Mouse (Mus musculus) MEL (cell line): Measurements from ENCODE around the gene Hspa12a. TPM values are rescaled to one million over a fixed set of nuclear protein-coding genes. Genes with fewer than 3 reads are reported as not detected.

Experiments
- DNase-seq: peaks from one replicate; pipeline ENCODE4 v3.0.0; 2011; ENCODE audit warnings: low read depth, low spot score
- H3K27ac ChIP-seq: 2 replicates; pipeline ENCODE4 v1.5.1; 2012; ENCODE audit warnings: low read depth, mild to moderate bottlenecking, control low read depth, low read length, moderate library complexity; ENCODE audit not compliant: control insufficient read depth
- H3K27me3 ChIP-seq, 2 experiments: fragments of 150-350 bp in 1 of 2; sonication (generic) in 1 of 2; 2 replicates each; pipeline ENCODE4 v1.6.1; 2012; ENCODE audit warnings: low read length in 2 of 2, mild to moderate bottlenecking in 2 of 2, improper control_type of control experiment in 1 of 2, moderate library complexity in 1 of 2; ENCODE audit not compliant: insufficient read depth in 2 of 2, control insufficient read depth in 1 of 2
- H3K36me3 ChIP-seq, 2 experiments: 2 replicates each; pipeline ENCODE4 v1.6.1; 2012 to 2014; ENCODE audit warnings: low read length in 2 of 2, improper control_type of control experiment in 1 of 2, inconsistent platforms in 1 of 2, mild to moderate bottlenecking in 1 of 2; ENCODE audit not compliant: insufficient read depth in 2 of 2, control insufficient read depth in 1 of 2
- H3K4me1 ChIP-seq, 2 experiments: fragments of 150-350 bp in 1 of 2; sonication (generic) in 1 of 2; 2 replicates each; pipeline ENCODE4 v1.6.1; 2012; ENCODE audit warnings: low read length in 2 of 2, improper control_type of control experiment in 1 of 2, mild to moderate bottlenecking in 1 of 2; ENCODE audit not compliant: insufficient read depth in 2 of 2, control insufficient read depth in 1 of 2
- H3K4me3 ChIP-seq, 2 experiments: fragments of 150-350 bp in 1 of 2; sonication (generic) in 1 of 2; 2 replicates each; pipeline ENCODE4 v1.5.1; 2012; ENCODE audit warnings: low read depth in 2 of 2, low read length in 2 of 2, mild to moderate bottlenecking in 2 of 2, moderate library complexity in 2 of 2, control low read depth in 1 of 2, improper control_type of control experiment in 1 of 2; ENCODE audit not compliant: control insufficient read depth in 1 of 2, insufficient read depth in 1 of 2
- H3K79me2 ChIP-seq: 2 replicates; pipeline ENCODE4 v1.6.1; 2012; ENCODE audit warnings: mild to moderate bottlenecking, low read length, moderate library complexity; ENCODE audit not compliant: control insufficient read depth, poor library complexity, insufficient read depth
- H3K9ac ChIP-seq: 2 replicates; pipeline ENCODE4 v1.6.1; 2012; ENCODE audit warnings: low read depth, mild to moderate bottlenecking, control low read depth, low read length, moderate library complexity; ENCODE audit not compliant: control insufficient read depth, poor library complexity, severe bottlenecking
- H3K9me3 ChIP-seq: fragments of 150-350 bp; sonication (generic); replicated peaks from 2 replicates; pipeline ENCODE4 v1.6.1; 2012; ENCODE audit warnings: mild to moderate bottlenecking, low read length, improper control_type of control experiment, moderate library complexity; ENCODE audit not compliant: insufficient read depth
- BHLHE40 ChIP-seq: IDR thresholded peaks from 2 replicates; pipeline ENCODE4 v1.6.1; 2012; ENCODE audit warnings: low read depth, mild to moderate bottlenecking, inconsistent platforms, low read length, improper control_type of control experiment, borderline replicate concordance
- CHD1 ChIP-seq: IDR thresholded peaks from 2 replicates; pipeline ENCODE4 v1.6.1; 2012; ENCODE audit warnings: low read depth, mild to moderate bottlenecking, inconsistent platforms, low read length, improper control_type of control experiment
- CHD2 ChIP-seq: IDR thresholded peaks from 2 replicates; pipeline ENCODE4 v1.6.1; 2011; ENCODE audit warnings: low read length, improper control_type of control experiment
- CTCF ChIP-seq, 3 experiments: IDR thresholded peaks in 2 of 3; conservative IDR thresholded peaks in 1 of 3; 2 replicates each; pipeline ENCODE4 v1.5.1; 2011 to 2012; ENCODE audit warnings: low read length in 3 of 3, low read depth in 2 of 3, mild to moderate bottlenecking in 2 of 3, improper control_type of control experiment in 1 of 3, inconsistent platforms in 1 of 3, mixed read lengths in 1 of 3, moderate library complexity in 1 of 3; ENCODE audit not compliant: control insufficient read depth in 1 of 3, insufficient read depth in 1 of 3, poor library complexity in 1 of 3, severe bottlenecking in 1 of 3
- E2F4 ChIP-seq: IDR thresholded peaks from 2 replicates; pipeline ENCODE4 v1.6.1; 2011; ENCODE audit warnings: low read depth, low read length, improper control_type of control experiment, borderline replicate concordance
- GATA1 ChIP-seq: IDR thresholded peaks from 2 replicates; pipeline ENCODE4 v1.6.1; 2011; ENCODE audit warnings: low read depth, low read length, improper control_type of control experiment
- HCFC1 ChIP-seq: IDR thresholded peaks from 2 replicates; pipeline ENCODE4 v1.6.1; 2012; ENCODE audit warnings: low read depth, mild to moderate bottlenecking, inconsistent platforms, low read length, improper control_type of control experiment, moderate library complexity
- KAT2A ChIP-seq: conservative IDR thresholded peaks from 2 replicates; pipeline ENCODE4 v1.6.1; 2012; ENCODE audit warnings: low read depth, low read length, improper control_type of control experiment, inconsistent platforms
- MAX ChIP-seq: IDR thresholded peaks from 2 replicates; pipeline ENCODE4 v1.6.1; 2011; ENCODE audit warnings: low read length, improper control_type of control experiment
- MXI1 ChIP-seq: IDR thresholded peaks from 2 replicates; pipeline ENCODE4 v1.6.1; 2011; ENCODE audit warnings: mild to moderate bottlenecking, low read depth, low read length, improper control_type of control experiment
- NELFE ChIP-seq: IDR thresholded peaks from 2 replicates; pipeline ENCODE4 v1.6.1; 2011; ENCODE audit warnings: low read depth, low read length, improper control_type of control experiment
- POLR2A ChIP-seq, 2 experiments: IDR thresholded peaks; 2 replicates each; pipeline ENCODE4 v1.6.1; 2011 to 2012; ENCODE audit warnings: low read length in 2 of 2, mild to moderate bottlenecking in 2 of 2, control low read depth in 1 of 2, improper control_type of control experiment in 1 of 2, low read depth in 1 of 2, moderate library complexity in 1 of 2; ENCODE audit not compliant: control insufficient read depth in 1 of 2, insufficient read depth in 1 of 2, poor library complexity in 1 of 2
- SMC3 ChIP-seq: IDR thresholded peaks from 2 replicates; pipeline ENCODE4 v1.6.1; 2011; ENCODE audit warnings: low read depth, low read length, improper control_type of control experiment
- TBP ChIP-seq: IDR thresholded peaks from 2 replicates; pipeline ENCODE4 v1.8.0; 2011; ENCODE audit warnings: low read depth, low read length, improper control_type of control experiment
- TCF12 ChIP-seq: IDR thresholded peaks from 2 replicates; pipeline ENCODE4 v1.6.1; 2014; ENCODE audit warnings: low read depth, mild to moderate bottlenecking, inconsistent platforms, low read length, improper control_type of control experiment, moderate library complexity
- UBTF ChIP-seq: IDR thresholded peaks from 2 replicates; pipeline ENCODE4 v1.6.1; 2012; ENCODE audit warnings: low read depth, mild to moderate bottlenecking, inconsistent platforms, low read length, improper control_type of control experiment, moderate library complexity, borderline replicate concordance; ENCODE audit not compliant: insufficient read depth
- USF1 ChIP-seq: IDR thresholded peaks from 2 replicates; pipeline ENCODE4 v1.6.1; 2014; ENCODE audit warnings: low read depth, mild to moderate bottlenecking, inconsistent platforms, low read length, improper control_type of control experiment, moderate library complexity
- ZC3H11A ChIP-seq: IDR thresholded peaks from 2 replicates; pipeline ENCODE4 v1.6.1; 2012; ENCODE audit warnings: low read depth, mild to moderate bottlenecking, inconsistent platforms, low read length, improper control_type of control experiment
- ZKSCAN1 ChIP-seq: IDR thresholded peaks from 2 replicates; pipeline ENCODE4 v1.6.1; 2012; ENCODE audit warnings: low read depth, mild to moderate bottlenecking, inconsistent platforms, low read length, improper control_type of control experiment, moderate library complexity
- polyA plus RNA-seq, 2 experiments: library from polyadenylated mRNA; stranded (reverse) in 1 of 2; unstranded in 1 of 2; fragments of >175 nt in 1 of 2; fragments of >200 nt in 1 of 2; gene quantifications; 2 replicates each; pipeline versions ENCODE4 v1.2.1 to v1.2.4; 2012; ENCODE audit warnings: low replicate concordance in 2 of 2, low read depth in 1 of 2; ENCODE audit not compliant: insufficient read length in 2 of 2, insufficient read depth in 1 of 2, missing spikeins in 1 of 2
- total RNA-seq: library from RNA; depleted of rRNA; stranded (reverse); fragments of 300-350 nt; gene quantifications from 2 replicates; pipeline ENCODE4 v1.2.3, GENCODE M21; 2012

The Hspa12a gene
- total and polyA plus RNA-seq, 3 experiments: not detected

GRCm38 (mm10) chr19:58872381-58873259 lies 70.8 kb downstream of the Hspa12a start:
- Histone ChIP-seq H3K27me3 (no peaks in the 10 kb centered on the region), H3K4me1 (no peaks in the 10 kb centered on the region), H3K36me3 (no peaks in the 10 kb centered on the region), H3K4me3 (no peak overlapping the region), H3K79me2 (no peaks in the 10 kb centered on the region), H3K9ac (no peak overlapping the region), H3K27ac (no peak overlapping the region), H3K9me3 (no peaks in the 10 kb centered on the region)
- TF ChIP-seq HCFC1 (no peak), USF1 (no peak), MAX (no peak), POLR2A (IDR thresholded peaks at IDR 0.05; ENCODE audit: control insufficient read depth in 1 of 2, insufficient read depth in 1 of 2, low read depth in 1 of 2, low read length in 2 of 2, poor library complexity in 1 of 2) (no peak), E2F4 (no peak), CTCF (IDR thresholded peaks at IDR 0.05 in 2 of 3, conservative IDR thresholded peaks at IDR 0.05 in 1 of 3; ENCODE audit: control insufficient read depth in 1 of 3, insufficient read depth in 1 of 3, low read depth in 2 of 3, low read length in 3 of 3, poor library complexity in 1 of 3, severe bottlenecking in 1 of 3) (no peak), MXI1 (no peak), BHLHE40 (no peak), ZC3H11A (no peak), UBTF (no peak), SMC3 (no peak), CHD2 (no peak), CHD1 (no peak), NELFE (no peak), TCF12 (no peak), KAT2A (no peak), GATA1 (no peak), ZKSCAN1 (no peak)
- DNase-seq: no peak

GRCm38 (mm10) chr19:58871878-58872277 lies 71.6 kb downstream of the Hspa12a start:
- TF ChIP-seq E2F4 (no peak), TBP (no peak), BHLHE40 (no peak)
- Histone ChIP-seq H3K4me3 (no peak overlapping the region), H3K27me3 (no peaks in the 10 kb centered on the region), H3K4me1 (no peaks in the 10 kb centered on the region), H3K27ac (no peak overlapping the region), H3K36me3 (no peaks in the 10 kb centered on the region), H3K9me3 (no peaks in the 10 kb centered on the region), H3K79me2 (no peaks in the 10 kb centered on the region), H3K9ac (no peak overlapping the region)
- no peak for DNase-seq
